Mouse (Mus musculus) layer of hippocampus, adult 8-10 months (tissue): ENCODE measurements around the gene Ggact. TPM values are rescaled to one million over a fixed set of nuclear protein-coding genes. Genes with fewer than 3 reads are reported as not detected.

ENCODE experiments used
- DNase-seq, 2 experiments: peaks; one replicate each; pipeline ENCODE4 v3.0.0; 2022; ENCODE audit warnings: low spot score in 2 of 2
- total RNA-seq, 4 experiments: library from RNA; stranded (reverse); gene quantifications; 2 replicates each; pipeline ENCODE4 v1.2.4; 2022

Gene Ggact
- total RNA-seq, 4 experiments from 2014 or later, result 44.2 to 47.8 (median 45.5) TPM

GRCm38 (mm10) chr14:122869831-122870230 lies 43.7 kb downstream of the Ggact start:
- DNase-seq, result no peak

- DNase-seq, result no peak
These were observed 45.8 kb downstream of the Ggact start for GRCm38 (mm10) chr14:122867531-122868285.

- no peak for DNase-seq
These were observed 48.0 kb downstream of the Ggact start for GRCm38 (mm10) chr14:122865462-122866129.

- DNase-seq, result no peak
These were observed 50.9 kb downstream of the Ggact start for GRCm38 (mm10) chr14:122862623-122863022.

- DNase-seq, result no peak
These were observed 53.8 kb downstream of the Ggact start for GRCm38 (mm10) chr14:122859792-122860191.

GRCm38 (mm10) chr14:122852506-122853057 lies 61.0 kb downstream of the Ggact start:
- DNase-seq, result no peak

- no peak for DNase-seq
These were observed 76.5 kb downstream of the Ggact start for GRCm38 (mm10) chr14:122837018-122837417.

- DNase-seq, result no peak
These were observed 77.3 kb downstream of the Ggact start for GRCm38 (mm10) chr14:122836221-122836620.

GRCm38 (mm10) chr14:122835487-122836190 lies 77.9 kb downstream of the Ggact start:
- DNase-seq, result no peak

GRCm38 (mm10) chr14:122834753-122835152 lies 78.8 kb downstream of the Ggact start:
- no peak for DNase-seq

GRCm38 (mm10) chr14:122833666-122834065 lies 79.9 kb downstream of the Ggact start:
- no peak for DNase-seq

- DNase-seq, result no peak
These were observed 83.1 kb downstream of the Ggact start for GRCm38 (mm10) chr14:122830433-122830832.

- DNase-seq, result no peak
These were observed 88.1 kb downstream of the Ggact start for GRCm38 (mm10) chr14:122825464-122825863.

- DNase-seq, result no peak
These were observed 89.8 kb downstream of the Ggact start for GRCm38 (mm10) chr14:122823791-122824190.

- DNase-seq, result no peak
These were observed 92.6 kb downstream of the Ggact start for GRCm38 (mm10) chr14:122821002-122821401.

- no peak for DNase-seq
These were observed 113.3 kb downstream of the Ggact start for GRCm38 (mm10) chr14:122800296-122800695.

- DNase-seq, result no peak
These were observed 120.2 kb downstream of the Ggact start for GRCm38 (mm10) chr14:122793368-122793767.

- no peak for DNase-seq
These were observed 123.4 kb downstream of the Ggact start for GRCm38 (mm10) chr14:122790111-122790510.

- DNase-seq, result no peak
These were observed 125.4 kb downstream of the Ggact start for GRCm38 (mm10) chr14:122788199-122788598.

- DNase-seq, result no peak
These were observed 128.9 kb downstream of the Ggact start for GRCm38 (mm10) chr14:122784701-122785100.

- DNase-seq, result no peak
These were observed 147.1 kb downstream of the Ggact start for GRCm38 (mm10) chr14:122766448-122766847.
